Mouse (Mus musculus) lung, embryonic 14.5 days (tissue): Measurements from ENCODE around the gene Oxct2a. TPM values are rescaled to one million over a fixed set of nuclear protein-coding genes. Genes with fewer than 3 reads are reported as not detected.

ENCODE experiments used
- ATAC-seq: fragments of 200-750 bp; cut with Nextera tagmentation; 2 replicates; pipeline ENCODE4 v1.8.0; 2017; ENCODE audit warnings: mild to moderate bottlenecking, moderate TSS enrichment, moderate library complexity; ENCODE audit not compliant: insufficient read depth
- DNase-seq: peaks from one replicate; pipeline ENCODE4 v3.0.0-alpha.2; 2015
- H3K27ac ChIP-seq: fragments of 300-500 bp; sonication (generic); 2 replicates; pipeline ENCODE4 v1.5.1; 2014; ENCODE audit warnings: low read depth, mild to moderate bottlenecking, moderate library complexity
- H3K27me3 ChIP-seq: fragments of 300-500 bp; sonication (generic); 2 replicates; pipeline ENCODE4 v1.6.1; 2014; ENCODE audit warnings: low read length, control low read depth; ENCODE audit not compliant: insufficient read depth
- H3K36me3 ChIP-seq: fragments of 300-500 bp; sonication (generic); 2 replicates; pipeline ENCODE4 v1.6.1; 2014; ENCODE audit warnings: control low read depth; ENCODE audit not compliant: insufficient read depth
- H3K4me1 ChIP-seq: fragments of 300-500 bp; sonication (generic); 2 replicates; pipeline ENCODE4 v1.6.1; 2014; ENCODE audit warnings: antibody characterized with exemption, control low read depth; ENCODE audit not compliant: insufficient read depth
- H3K4me2 ChIP-seq: fragments of 300-500 bp; sonication (generic); 2 replicates; pipeline ENCODE4 v1.6.1; 2014; ENCODE audit warnings: mild to moderate bottlenecking
- H3K4me3 ChIP-seq: fragments of 300-500 bp; sonication (generic); 2 replicates; pipeline ENCODE4 v1.5.1; 2014; ENCODE audit warnings: low read depth, low read length
- H3K9ac ChIP-seq: fragments of 300-500 bp; sonication (generic); 2 replicates; pipeline ENCODE4 v1.6.1; 2014
- H3K9me3 ChIP-seq: fragments of 300-500 bp; sonication (generic); 2 replicates; pipeline ENCODE4 v1.6.1; 2016; ENCODE audit warnings: low read depth, low read length, control low read depth
- CTCF ChIP-seq: IDR thresholded peaks from 2 replicates; pipeline ENCODE4 v1.5.1; 2016; ENCODE audit warnings: antibody characterized with exemption, low read depth
- WGBS: fragments of 180-500 bp; shearing (Covaris S2); extraction: QIAGEN DNeasy Blood & Tissue Kit; methylation state at CpG from one replicate; pipeline ENCODE4 v1.1.7; 2014; 5-methylcytosine and 5-hydroxymethylcytosine counted together
- polyA plus RNA-seq: library from polyadenylated mRNA; unstranded; fragments of >200 nt; fragmentation: Nextera tagmentation; extraction: Ambion mirVana; gene quantifications from 2 replicates; pipeline ENCODE4 v1.2.1, GENCODE M21; 2014

The Oxct2a gene
- polyA plus RNA-seq = not detected in 2 replicates

- Histone ChIP-seq H3K9me3 (no peaks in the 10 kb centered on the region), H3K4me1 (no peaks in the 10 kb centered on the region), H3K27ac (no peak within 1 kb of the TSS), H3K4me3 (peak within 1 kb of the TSS; percentile 22), H3K9ac (no peak within 1 kb of the TSS), H3K4me2 (peak within 1 kb of the TSS; percentile 53), H3K27me3 (peaks cover 12% of the 10 kb centered on the region; the same call in 1 of the 2 replicates), H3K36me3 (no peaks in the 10 kb centered on the region)
- DNase-seq = no peak
- 12% methylated on average over 13 of the region's 13 CpGs for WGBS
- 0 out of 2 replicates have a peak, but pooled peaks have one; percentile 45 for ATAC-seq
- TF ChIP-seq CTCF = no peak
Observed at GRCm38 (mm10) chr4:123323534-123323933, at the start of gene Oxct2a. Gene Oxct2a, minus strand, starts transcription at chr4:123323634.

GRCm38 (mm10) chr4:123363555-123363954 is 40.1 kb upstream of the Oxct2a start:
- no peak for TF ChIP-seq CTCF

GRCm38 (mm10) chr4:123360771-123361170 is 37.3 kb upstream of the Oxct2a start:
- WGBS = 92% methylated on average over 12 of the region's 12 CpGs
- Histone ChIP-seq H3K36me3 (peaks cover 91% of the 10 kb centered on the region), H3K4me1 (no peaks in the 10 kb centered on the region), H3K27me3 (no peaks in the 10 kb centered on the region), H3K4me3 (no peak overlapping the region), H3K27ac (no peak overlapping the region), H3K9ac (no peak overlapping the region), H3K9me3 (no peaks in the 10 kb centered on the region), H3K4me2 (no peak overlapping the region)
- DNase-seq = no peak
- TF ChIP-seq CTCF = no peak
- no peak for ATAC-seq

More at GRCm38 (mm10) chr4:123363555-123363954, 40.1 kb upstream of the Oxct2a start:
- H3K4me1 ChIP-seq = no peaks in the 10 kb centered on the region
- H3K36me3 ChIP-seq = peaks cover 94% of the 10 kb centered on the region
- H3K4me2 ChIP-seq = no peak overlapping the region
- whole genome bisulfite sequencing = 93% methylated on average over 4 of the region's 4 CpGs
- no peak overlapping the region for H3K9ac ChIP-seq
- H3K9me3 ChIP-seq = no peaks in the 10 kb centered on the region
- H3K27me3 ChIP-seq = no peaks in the 10 kb centered on the region
- H3K27ac ChIP-seq = no peak overlapping the region
- ATAC-seq (no peak), DNase-seq (no peak)
- no peak overlapping the region for H3K4me3 ChIP-seq

- no peak for DNase-seq
Observed at GRCm38 (mm10) chr4:123358613-123359012, 35.2 kb upstream of the Oxct2a start.

GRCm38 (mm10) chr4:123355941-123356340 is 32.5 kb upstream of the Oxct2a start:
- DNase-seq (no peak), ATAC-seq (no peak)
- H3K27ac ChIP-seq = no peak overlapping the region
- no peak for TF ChIP-seq CTCF
- no peaks in the 10 kb centered on the region for H3K9me3 ChIP-seq
- no peaks in the 10 kb centered on the region for H3K4me1 ChIP-seq
- no peaks in the 10 kb centered on the region for H3K27me3 ChIP-seq
- H3K4me3 ChIP-seq = no peak overlapping the region
- H3K9ac ChIP-seq = no peak overlapping the region
- no peak overlapping the region for H3K4me2 ChIP-seq
- WGBS = 84% methylated on average over 8 of the region's 8 CpGs
- H3K36me3 ChIP-seq = peaks cover 88% of the 10 kb centered on the region

More at GRCm38 (mm10) chr4:123358613-123359012, 35.2 kb upstream of the Oxct2a start:
- H3K27me3 ChIP-seq = no peaks in the 10 kb centered on the region
- ATAC-seq = no peak
- no peak overlapping the region for H3K4me3 ChIP-seq
- no peak overlapping the region for H3K27ac ChIP-seq
- H3K4me2 ChIP-seq = no peak overlapping the region
- WGBS = 91% methylated on average over 7 of the region's 7 CpGs
- H3K4me1 ChIP-seq = no peaks in the 10 kb centered on the region
- H3K9ac ChIP-seq = no peak overlapping the region
- H3K9me3 ChIP-seq = no peaks in the 10 kb centered on the region
- peaks cover 91% of the 10 kb centered on the region for H3K36me3 ChIP-seq
- no peak for TF ChIP-seq CTCF

GRCm38 (mm10) chr4:123353271-123353877 is 29.9 kb upstream of the Oxct2a start:
- peaks cover 91% of the 10 kb centered on the region for H3K36me3 ChIP-seq
- H3K27me3 ChIP-seq = no peaks in the 10 kb centered on the region
- WGBS = 79% methylated on average over 10 of the region's 10 CpGs
- H3K27ac ChIP-seq = no peak overlapping the region
- no peak overlapping the region for H3K9ac ChIP-seq
- no peak overlapping the region for H3K4me2 ChIP-seq
- no peak overlapping the region for H3K4me3 ChIP-seq
- no peak for TF ChIP-seq CTCF
- no peaks in the 10 kb centered on the region for H3K9me3 ChIP-seq
- no peaks in the 10 kb centered on the region for H3K4me1 ChIP-seq
- no peak for ATAC-seq
- DNase-seq = no peak

- H3K9ac ChIP-seq = 0 out of 2 replicates have a peak overlapping the region, but pooled peaks have one; percentile 7
- H3K27ac ChIP-seq = no peak overlapping the region
- peak overlapping the region; percentile 92 for H3K4me2 ChIP-seq
- DNase-seq (no peak), ATAC-seq (peak; percentile 22)
- H3K27me3 ChIP-seq = peaks cover 44% of the 10 kb centered on the region
- H3K9me3 ChIP-seq = no peaks in the 10 kb centered on the region
- 0 out of 2 replicates have a peak, but pooled peaks cover 4% of the 10 kb centered on the region for H3K4me1 ChIP-seq
- WGBS = 5% methylated on average over 6 of the region's 6 CpGs
- peak overlapping the region; percentile 51 for H3K4me3 ChIP-seq
- H3K36me3 ChIP-seq = peaks cover 8% of the 10 kb centered on the region
- no peak for TF ChIP-seq CTCF
Observed at GRCm38 (mm10) chr4:123343471-123343789, 20.0 kb upstream of the Oxct2a start.
